Mouse (Mus musculus) hindbrain, embryonic 14.5 days (tissue): ENCODE data around the gene Pitpnm2. TPM values are rescaled to one million over a fixed set of nuclear protein-coding genes. Genes with fewer than 3 reads are reported as not detected.
A peak's percentile ranks its signal among the peaks of the same experiment; 100 is the strongest.

Experiments used
- ATAC-seq: fragments of 200-750 bp; cut with Nextera tagmentation; 2 replicates; pipeline ENCODE4 v1.8.0; 2017; ENCODE audit warnings: moderate number of reproducible peaks, mild to moderate bottlenecking, moderate TSS enrichment, moderate library complexity; ENCODE audit not compliant: low FRiP score
- DNase-seq: peaks from one replicate; pipeline ENCODE4 v3.0.0-alpha.2; 2015; ENCODE audit warnings: low spot score
- H3K27ac ChIP-seq: fragments of 300-500 bp; sonication (generic); 2 replicates; pipeline ENCODE4 v1.5.1; 2014; ENCODE audit warnings: mild to moderate bottlenecking, moderate library complexity
- H3K27me3 ChIP-seq: fragments of 300-500 bp; sonication (generic); 2 replicates; pipeline ENCODE4 v1.6.1; 2014; ENCODE audit warnings: mild to moderate bottlenecking, low read length, mixed read lengths; ENCODE audit not compliant: control insufficient read depth, insufficient read depth
- H3K36me3 ChIP-seq: fragments of 300-500 bp; sonication (generic); replicated peaks from 2 replicates; pipeline ENCODE4 v1.6.1; 2014; ENCODE audit not compliant: control insufficient read depth, insufficient read depth
- H3K4me1 ChIP-seq: fragments of 300-500 bp; sonication (generic); replicated peaks from 2 replicates; pipeline ENCODE4 v1.6.1; 2014; ENCODE audit warnings: antibody characterized with exemption, low read length, mixed read lengths; ENCODE audit not compliant: control insufficient read depth, insufficient read depth
- H3K4me2 ChIP-seq: fragments of 300-500 bp; sonication (generic); replicated peaks from 2 replicates; pipeline ENCODE4 v1.6.1; 2014; ENCODE audit warnings: mild to moderate bottlenecking, moderate library complexity
- H3K4me3 ChIP-seq: fragments of 300-500 bp; sonication (generic); replicated peaks from 2 replicates; pipeline ENCODE4 v1.5.1; 2014; ENCODE audit warnings: mild to moderate bottlenecking, low read length
- H3K9ac ChIP-seq: fragments of 300-500 bp; sonication (generic); 2 replicates; pipeline ENCODE4 v1.6.1; 2014
- H3K9me3 ChIP-seq: fragments of 300-500 bp; sonication (generic); 2 replicates; pipeline ENCODE4 v1.6.1; 2016; ENCODE audit warnings: low read length; ENCODE audit not compliant: control insufficient read depth
- WGBS: fragments of 180-500 bp; shearing (Covaris S2); extraction: QIAGEN DNeasy Blood & Tissue Kit; methylation state at CpG from one replicate; pipeline ENCODE4 v1.1.7; 2014; 5-methylcytosine and 5-hydroxymethylcytosine counted together
- polyA plus RNA-seq: library from polyadenylated mRNA; unstranded; fragments of >200 nt; fragmentation: Nextera tagmentation; extraction: Ambion mirVana; gene quantifications from 2 replicates; pipeline ENCODE4 v1.2.1, GENCODE M21; 2014

Gene Pitpnm2
- polyA plus RNA-seq, 1 experiment from 2014 or later: 13.5 TPM

- 75% methylated on average over 8 of the region's 8 CpGs for WGBS
- Histone ChIP-seq H3K4me2 (no peak overlapping the region), H3K36me3 (no peaks in the 10 kb centered on the region; the same call in 1 of the 2 replicates), H3K9me3 (no peaks in the 10 kb centered on the region), H3K27me3 (no peaks in the 10 kb centered on the region), H3K9ac (no peak overlapping the region), H3K27ac (no peak overlapping the region), H3K4me3 (no peak overlapping the region), H3K4me1 (peaks cover 14% of the 10 kb centered on the region)
- ATAC-seq: no peak
- no peak for DNase-seq
Measured at GRCm38 (mm10) chr5:124211234-124211633, 38.3 kb downstream of the Pitpnm2 start.

- ATAC-seq (no peak), DNase-seq (no peak)
- peaks cover 19% of the 10 kb centered on the region for H3K4me1 ChIP-seq
Measured at GRCm38 (mm10) chr5:124210281-124211016, 39.1 kb downstream of the Pitpnm2 start.

GRCm38 (mm10) chr5:124209850-124210249 is 39.7 kb downstream of the Pitpnm2 start:
- H3K4me1 ChIP-seq: peaks cover 19% of the 10 kb centered on the region
- DNase-seq: no peak
- H3K4me2 ChIP-seq: no peak overlapping the region
- H3K9ac ChIP-seq: no peak overlapping the region
- H3K4me3 ChIP-seq: no peak overlapping the region
- 62% methylated on average over 6 of the region's 6 CpGs for WGBS
- H3K27ac ChIP-seq: no peak overlapping the region
- no peaks in the 10 kb centered on the region; the same call in 1 of the 2 replicates for H3K36me3 ChIP-seq
- H3K27me3 ChIP-seq: no peaks in the 10 kb centered on the region
- no peak for ATAC-seq
- no peaks in the 10 kb centered on the region for H3K9me3 ChIP-seq

More at GRCm38 (mm10) chr5:124210281-124211016, 39.1 kb downstream of the Pitpnm2 start:
- 65% methylated on average over 18 of the region's 18 CpGs for WGBS
- no peaks in the 10 kb centered on the region for H3K27me3 ChIP-seq
- H3K4me2 ChIP-seq: no peak overlapping the region
- H3K36me3 ChIP-seq: no peaks in the 10 kb centered on the region; the same call in 1 of the 2 replicates
- no peak overlapping the region for H3K27ac ChIP-seq
- no peak overlapping the region for H3K9ac ChIP-seq
- no peak overlapping the region for H3K4me3 ChIP-seq
- no peaks in the 10 kb centered on the region for H3K9me3 ChIP-seq

- Histone ChIP-seq H3K27ac (0 out of 2 replicates have a peak overlapping the region, but pooled peaks have one; percentile 3), H3K9ac (no peak overlapping the region), H3K4me1 (peaks cover 19% of the 10 kb centered on the region), H3K4me3 (no peak overlapping the region), H3K27me3 (no peaks in the 10 kb centered on the region), H3K4me2 (no peak overlapping the region), H3K9me3 (no peaks in the 10 kb centered on the region), H3K36me3 (no peaks in the 10 kb centered on the region)
- no peak for DNase-seq
- no peak for ATAC-seq
- 65% methylated on average over 8 of the region's 8 CpGs for WGBS
Measured at GRCm38 (mm10) chr5:124208030-124208429, 41.5 kb downstream of the Pitpnm2 start.

GRCm38 (mm10) chr5:124206481-124207038 is 43.0 kb downstream of the Pitpnm2 start:
- DNase-seq: no peak
- no peak overlapping the region for H3K27ac ChIP-seq
- no peaks in the 10 kb centered on the region for H3K36me3 ChIP-seq
- peaks cover 19% of the 10 kb centered on the region for H3K4me1 ChIP-seq
- no peaks in the 10 kb centered on the region for H3K9me3 ChIP-seq
- H3K4me3 ChIP-seq: no peak overlapping the region
- H3K27me3 ChIP-seq: no peaks in the 10 kb centered on the region
- ATAC-seq: no peak
- H3K9ac ChIP-seq: no peak overlapping the region
- no peak overlapping the region for H3K4me2 ChIP-seq
- WGBS: 39% methylated on average over 13 of the region's 13 CpGs

- DNase-seq: no peak
- H3K9ac ChIP-seq: 0 out of 2 replicates have a peak overlapping the region, but pooled peaks have one; percentile 7
- WGBS: 66% methylated on average over 5 of the region's 5 CpGs
Measured at GRCm38 (mm10) chr5:124205809-124206380, 43.7 kb downstream of the Pitpnm2 start.

GRCm38 (mm10) chr5:124205211-124205610 is 44.3 kb downstream of the Pitpnm2 start:
- H3K27me3 ChIP-seq: no peaks in the 10 kb centered on the region
- no peak for DNase-seq
- H3K27ac ChIP-seq: no peak overlapping the region
- no peak overlapping the region for H3K4me2 ChIP-seq
- no peak overlapping the region for H3K9ac ChIP-seq
- H3K4me1 ChIP-seq: peaks cover 19% of the 10 kb centered on the region
- no peak overlapping the region for H3K4me3 ChIP-seq
- H3K36me3 ChIP-seq: no peaks in the 10 kb centered on the region
- ATAC-seq: no peak
- WGBS: 72% methylated on average over 9 of the region's 9 CpGs
- no peaks in the 10 kb centered on the region for H3K9me3 ChIP-seq

More at GRCm38 (mm10) chr5:124205809-124206380, 43.7 kb downstream of the Pitpnm2 start:
- Histone ChIP-seq H3K4me2 (no peak overlapping the region), H3K9me3 (no peaks in the 10 kb centered on the region), H3K27me3 (no peaks in the 10 kb centered on the region), H3K4me1 (peaks cover 19% of the 10 kb centered on the region), H3K27ac (no peak overlapping the region), H3K36me3 (no peaks in the 10 kb centered on the region), H3K4me3 (no peak overlapping the region)
- ATAC-seq: no peak

- Histone ChIP-seq H3K36me3 (no peaks in the 10 kb centered on the region), H3K4me3 (no peak overlapping the region), H3K27ac (no peak overlapping the region), H3K9ac (no peak overlapping the region), H3K9me3 (no peaks in the 10 kb centered on the region), H3K4me2 (no peak overlapping the region), H3K27me3 (no peaks in the 10 kb centered on the region), H3K4me1 (peaks cover 14% of the 10 kb centered on the region)
- DNase-seq: no peak
- no peak for ATAC-seq
- WGBS: 94% methylated on average over 9 of the region's 9 CpGs
Measured at GRCm38 (mm10) chr5:124204127-124204794, 45.3 kb downstream of the Pitpnm2 start.

- Histone ChIP-seq H3K4me1 (peaks cover 14% of the 10 kb centered on the region), H3K4me2 (no peak overlapping the region), H3K4me3 (no peak overlapping the region), H3K36me3 (no peaks in the 10 kb centered on the region), H3K27me3 (no peaks in the 10 kb centered on the region), H3K27ac (no peak overlapping the region), H3K9ac (no peak overlapping the region), H3K9me3 (no peaks in the 10 kb centered on the region)
- WGBS: 89% methylated on average over 4 of the region's 4 CpGs
- ATAC-seq: no peak
- DNase-seq: no peak
Measured at GRCm38 (mm10) chr5:124203251-124203650, 46.3 kb downstream of the Pitpnm2 start.
